Mouse (Mus musculus) left cerebral cortex, postnatal 25 days (tissue): ENCODE data around the gene Atp6v1g2. TPM values are rescaled to one million over a fixed set of nuclear protein-coding genes. Genes with fewer than 3 reads are reported as not detected.

Source experiments
- DNase-seq, 2 experiments: peaks; one replicate each; pipeline ENCODE4 v3.0.0; 2022; ENCODE audit warnings: low spot score in 2 of 2, mixed read lengths in 1 of 2
- intact Hi-C: fragments of 180-260 bp; cut with DNase I; formaldehyde crosslinking; loops from one replicate; pipeline ENCODE4 v1.15.1; 2025
- total RNA-seq, 2 experiments: library from RNA; stranded (reverse); gene quantifications; 2 replicates each; pipeline ENCODE4 v1.2.3; 2021

Atp6v1g2 gene
- total RNA-seq, 2 experiments from 2014 or later: 514 to 578 TPM

GRCm38 (mm10) chr17:35250348-35251120 lies 17.1 kb downstream of the Atp6v1g2 start:
- no peak for DNase-seq
- intact Hi-C loops: no loop called here

- intact Hi-C loops: no loop called here
- no peak for DNase-seq
Observed at GRCm38 (mm10) chr17:35251162-35251719, 17.8 kb downstream of the Atp6v1g2 start.

GRCm38 (mm10) chr17:35251981-35252380 lies 18.5 kb downstream of the Atp6v1g2 start:
- intact Hi-C loops: no loop called here
- DNase-seq: no peak

- no peak for DNase-seq
- intact Hi-C loops: no loop called here
Observed at GRCm38 (mm10) chr17:35252619-35253292, 19.3 kb downstream of the Atp6v1g2 start.

DNA sequence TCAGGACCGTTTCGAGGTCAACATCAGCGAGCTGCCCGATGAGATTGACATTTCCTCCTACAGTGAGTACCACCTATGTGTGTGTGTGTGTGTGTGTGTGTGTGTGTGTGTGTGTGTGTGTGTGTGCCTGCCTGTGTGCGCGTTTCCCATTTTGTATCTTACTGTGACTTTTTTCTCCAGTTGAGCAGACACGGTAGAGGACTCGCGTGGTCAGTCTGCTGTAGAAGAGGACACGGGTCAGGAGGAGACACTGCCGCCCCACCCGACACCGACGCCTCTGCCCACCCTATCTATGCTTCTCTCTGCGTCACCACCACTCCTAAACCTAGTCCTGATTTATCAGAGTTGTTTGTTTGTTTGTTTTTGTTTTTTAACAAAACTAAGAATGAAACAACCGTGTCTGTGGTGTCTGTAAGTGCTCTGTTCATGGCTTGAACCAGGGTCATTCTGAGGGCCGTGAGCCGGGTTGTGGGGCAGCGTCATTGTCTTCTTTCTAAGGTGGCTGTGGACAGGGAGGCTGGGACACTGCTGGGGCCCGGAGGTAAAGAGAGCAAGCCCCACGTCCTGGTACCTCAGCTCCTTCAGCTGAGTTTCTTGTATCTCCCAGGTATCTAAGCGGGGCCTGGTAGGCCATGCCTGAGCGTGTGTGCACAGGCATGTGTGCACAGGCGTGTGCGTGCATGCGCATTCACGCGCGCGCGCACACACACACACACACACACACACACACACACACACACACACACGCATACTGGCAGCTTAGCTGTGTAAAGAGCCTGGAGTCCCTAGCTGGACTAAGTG lies 20.0 kb downstream of the Atp6v1g2 start:
- intact Hi-C loops: no loop called here
- DNase-seq: no peak

GRCm38 (mm10) chr17:35254241-35255098 lies 21.0 kb downstream of the Atp6v1g2 start:
- intact Hi-C loops: loop anchor here (1.0 kb wide), 1 partner anchor 48 kb away; no protein-coding TSS in a partner anchor
- DNase-seq: peak in 1 of 2 experiments; percentile 40

GRCm38 (mm10) chr17:35255301-35255700 lies 21.8 kb downstream of the Atp6v1g2 start:
- DNase-seq: no peak
- intact Hi-C loops: loop anchor here (1.0 kb wide), 1 partner anchor 47 kb away; no protein-coding TSS in a partner anchor

GRCm38 (mm10) chr17:35255704-35256103 lies 22.2 kb downstream of the Atp6v1g2 start:
- intact Hi-C loops: loop anchor here (1.0 kb wide), 1 partner anchor 47 kb away; no protein-coding TSS in a partner anchor
- DNase-seq: no peak

DNA sequence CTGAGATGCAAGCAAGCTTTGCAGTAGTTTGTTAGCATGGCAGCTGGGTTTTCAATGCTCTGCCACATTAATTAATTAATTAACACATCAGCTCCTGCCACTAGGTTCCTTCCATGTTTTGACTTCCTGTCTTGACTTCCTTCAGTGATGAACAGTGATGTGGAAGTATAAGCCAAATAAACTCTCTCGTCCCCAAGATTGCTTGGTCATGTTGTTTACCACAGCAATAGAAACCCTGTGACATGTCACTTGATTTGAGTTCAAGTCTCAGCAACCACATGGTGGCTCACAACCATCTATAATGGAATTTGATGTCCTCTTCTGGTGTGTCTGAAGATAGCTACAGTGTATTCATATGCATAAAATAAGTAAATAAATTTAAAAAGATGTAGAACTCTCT lies 23.9 kb downstream of the Atp6v1g2 start:
- intact Hi-C loops: no loop called here
- no peak for DNase-seq

DNA sequence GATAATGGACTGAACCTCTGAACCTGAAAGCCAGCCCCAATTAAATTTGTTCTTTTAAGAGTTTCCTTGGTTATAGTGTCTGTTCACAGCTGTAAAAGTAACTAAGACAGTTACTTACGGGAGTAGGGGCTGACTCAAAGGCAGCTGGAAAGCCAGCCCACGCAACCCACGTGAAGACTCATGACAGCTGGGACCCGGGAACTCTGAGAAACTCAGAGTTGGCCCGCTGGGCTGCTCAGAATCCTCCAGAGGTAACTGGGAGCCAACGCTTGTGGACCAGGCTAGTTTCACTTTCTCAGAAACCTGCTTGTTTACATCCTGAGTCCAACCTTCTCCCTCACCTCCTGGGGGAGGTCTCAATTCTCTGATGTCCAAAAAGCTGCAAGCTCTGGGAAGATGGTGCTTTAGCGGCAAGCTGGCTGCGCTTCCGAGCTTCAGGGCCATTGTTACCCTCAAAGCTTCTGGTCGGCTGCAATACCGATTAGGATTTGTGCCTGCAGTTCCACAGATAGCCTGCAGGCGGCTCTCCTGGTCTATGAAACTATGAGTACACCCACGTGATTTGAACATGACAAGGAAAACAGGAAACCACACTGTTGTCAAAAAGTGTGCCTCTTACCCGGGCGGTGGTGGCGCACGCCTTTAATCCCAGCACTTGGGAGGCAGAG lies 24.5 kb downstream of the Atp6v1g2 start:
- peak; percentile 95 for DNase-seq
- intact Hi-C loops: loop anchor here (1.0 kb wide), 1 partner anchor 16 kb away; no protein-coding TSS in a partner anchor

DNA sequence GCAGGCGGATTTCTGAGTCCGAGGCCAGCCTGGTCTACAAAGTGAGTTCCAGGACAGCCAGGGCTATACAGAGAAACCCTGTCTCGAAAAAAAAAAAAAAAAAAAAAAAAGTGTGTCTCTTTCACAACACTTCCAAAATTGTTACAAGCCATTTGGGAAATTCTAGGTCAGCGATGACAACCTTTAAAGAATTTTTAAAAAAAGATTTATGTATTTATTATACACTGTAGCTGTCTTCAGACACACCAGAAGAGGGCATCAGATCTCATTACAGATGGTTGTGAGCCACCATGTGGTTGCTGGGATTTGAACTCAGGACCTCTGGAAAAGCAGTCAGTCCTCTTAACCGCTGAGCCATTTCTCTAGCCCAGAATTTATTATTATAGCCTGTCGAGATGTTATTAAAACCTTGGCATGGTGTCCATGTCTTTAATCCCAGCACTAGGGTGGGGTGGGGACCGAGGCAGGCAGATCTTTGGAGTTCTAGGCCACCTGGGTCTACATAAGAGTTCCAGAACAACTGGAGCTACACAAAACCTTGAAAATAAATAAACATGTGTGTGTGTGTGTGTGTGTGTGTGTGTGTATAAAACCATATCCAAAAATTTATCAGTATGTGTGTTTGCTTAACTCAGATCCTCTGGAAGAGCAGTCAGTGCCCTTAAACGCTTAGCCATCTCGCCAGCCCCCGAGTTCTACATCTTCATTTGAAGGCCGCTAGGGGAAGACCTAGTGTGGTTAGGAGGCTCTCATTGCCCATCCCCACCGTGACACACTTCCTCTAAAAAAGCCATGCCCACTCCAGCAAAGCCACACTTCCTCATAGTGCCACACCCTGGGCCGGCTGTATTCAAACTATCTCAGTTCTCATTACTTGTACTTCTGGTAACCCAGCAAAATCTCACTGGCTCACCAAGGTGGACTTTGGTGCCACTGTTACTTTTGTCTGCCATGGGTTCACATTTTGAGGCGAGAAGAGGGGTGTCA lies 25.3 kb downstream of the Atp6v1g2 start:
- intact Hi-C loops: loop anchor here (1.0 kb wide), 1 partner anchor 16 kb away; no protein-coding TSS in a partner anchor
- DNase-seq: peak in 1 of 2 experiments; percentile 28

GRCm38 (mm10) chr17:35259621-35260020 lies 26.2 kb downstream of the Atp6v1g2 start:
- DNase-seq: no peak
- intact Hi-C loops: no loop called here

- intact Hi-C loops: no loop called here
- no peak for DNase-seq
Observed at GRCm38 (mm10) chr17:35261651-35262050, 28.2 kb downstream of the Atp6v1g2 start.

DNA sequence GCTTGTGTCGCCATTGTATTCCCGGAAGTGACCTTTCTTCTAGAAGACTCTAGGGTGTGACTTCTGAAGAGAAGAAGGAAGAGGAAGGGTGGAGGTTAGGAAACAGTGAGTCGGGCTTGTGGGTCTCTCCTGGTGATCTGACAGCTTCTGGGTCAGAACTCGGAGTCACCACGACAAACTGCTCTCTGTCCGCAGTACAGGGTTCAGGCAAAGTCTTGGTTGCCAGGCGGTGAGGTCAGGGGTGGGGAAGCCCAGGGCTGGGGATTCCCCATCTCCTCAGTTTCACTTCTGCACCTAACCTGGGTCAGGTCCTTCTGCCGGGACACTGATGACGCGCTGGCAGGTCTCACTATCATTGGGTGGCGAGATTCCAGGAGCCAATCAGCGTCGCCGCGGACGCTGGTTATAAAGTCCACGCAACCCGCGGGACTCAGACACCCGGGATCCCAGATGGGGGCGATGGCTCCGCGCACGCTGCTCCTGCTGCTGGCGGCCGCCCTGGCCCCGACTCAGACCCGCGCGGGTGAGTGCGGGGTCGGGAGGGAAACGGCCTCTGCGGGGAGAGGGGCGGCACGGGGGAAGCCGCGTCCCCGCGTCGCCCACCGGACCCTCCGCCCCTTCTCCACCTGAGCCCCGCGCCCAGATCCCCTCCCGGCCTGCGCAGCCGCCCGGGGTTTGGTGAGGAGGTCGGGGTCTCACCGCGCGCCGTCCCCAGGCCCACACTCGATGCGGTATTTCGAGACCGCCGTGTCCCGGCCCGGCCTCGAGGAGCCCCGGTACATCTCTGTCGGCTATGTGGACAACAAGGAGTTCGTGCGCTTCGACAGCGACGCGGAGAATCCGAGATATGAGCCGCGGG lies 29.4 kb downstream of the Atp6v1g2 start, which contains the start of gene H2-D1:
Gene H2-D1 (plus strand): TSS at position 67 of the 859 bp plus-strand sequence.
- peak; percentile 95 to 97 for DNase-seq
- intact Hi-C loops: no loop called here

DNA sequence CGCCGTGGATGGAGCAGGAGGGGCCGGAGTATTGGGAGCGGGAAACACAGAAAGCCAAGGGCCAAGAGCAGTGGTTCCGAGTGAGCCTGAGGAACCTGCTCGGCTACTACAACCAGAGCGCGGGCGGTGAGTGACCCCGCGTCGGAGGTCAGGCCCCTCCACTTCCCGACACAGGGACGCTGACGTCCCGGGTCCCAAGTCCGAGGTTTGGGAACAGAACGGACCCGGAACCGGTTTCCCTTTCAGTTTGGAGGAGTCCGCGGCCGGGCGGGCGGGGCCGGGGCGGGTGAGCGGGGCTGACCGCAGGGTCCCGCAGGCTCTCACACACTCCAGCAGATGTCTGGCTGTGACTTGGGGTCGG lies 30.0 kb downstream of the Atp6v1g2 start:
- intact Hi-C loops: no loop called here
- no peak for DNase-seq

DNA sequence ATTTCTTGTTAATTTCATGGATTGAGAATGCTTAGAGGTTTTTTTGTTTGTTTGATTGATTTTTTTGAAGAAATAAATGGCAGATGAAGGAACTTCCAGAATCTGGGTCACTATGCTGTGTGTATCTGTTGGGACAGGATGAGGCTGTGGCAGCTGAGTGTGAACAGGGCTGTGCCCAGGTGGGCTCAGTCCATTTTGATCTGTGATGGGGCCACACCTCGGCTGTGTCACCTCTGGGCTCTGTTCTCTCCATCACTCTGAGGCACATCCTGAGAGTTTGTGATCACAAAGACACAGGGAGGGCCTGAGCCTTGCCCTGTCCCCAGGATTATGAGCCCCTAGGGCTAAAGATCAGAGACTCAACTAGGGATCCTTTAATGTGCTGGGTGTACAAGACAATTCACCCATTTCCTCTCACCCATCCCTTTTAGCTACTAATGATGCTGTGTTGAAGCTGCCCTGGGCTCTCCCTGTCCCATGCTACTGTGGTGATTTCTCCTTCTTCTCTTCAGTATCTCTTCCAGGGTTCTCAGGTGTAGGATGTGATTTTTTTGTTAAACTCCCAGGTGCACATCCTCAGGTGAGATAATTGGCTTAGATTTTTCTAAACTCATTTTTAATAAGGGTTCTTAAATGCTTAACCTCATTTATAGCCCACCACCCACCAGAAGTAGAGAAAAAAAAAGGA lies 34.1 kb downstream of the Atp6v1g2 start:
- no peak for DNase-seq
- intact Hi-C loops: no loop called here
